Mouse (Mus musculus): Measurements from ENCODE around the gene Slc19a1. TPM values are rescaled to one million over a fixed set of nuclear protein-coding genes. Genes with fewer than 3 reads are reported as not detected.

Slc19a1 gene
- polyA plus RNA-seq, 1 experiment from 2014 or later = 48.0 TPM

DNA sequence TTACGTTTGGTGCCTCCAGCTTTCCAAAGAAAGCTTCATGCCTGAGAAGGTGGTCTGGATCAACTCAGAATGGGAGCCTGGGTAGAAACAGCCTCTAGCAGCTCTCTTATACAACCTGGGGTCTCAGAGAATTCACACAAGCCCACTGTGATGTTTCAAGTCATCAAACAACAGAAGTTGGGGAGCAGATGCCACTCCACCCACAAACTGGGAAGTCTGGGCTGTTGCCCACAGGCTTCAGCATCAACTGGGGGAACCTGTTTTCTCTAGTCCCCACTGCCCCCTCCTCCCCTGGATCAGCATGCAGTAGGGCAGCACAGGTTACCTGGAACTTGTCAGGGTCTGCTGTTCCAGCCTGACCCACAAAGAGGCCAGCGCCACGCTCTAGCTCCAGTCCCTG is 63.6 kb downstream of the Slc19a1 start:
- Histone ChIP-seq H3K4me1 (replicated peaks; ENCODE audit: insufficient read depth, low read length) (peaks cover 7% of the 10 kb centered on the region; the same call in 1 of the 2 replicates), H3K9ac (ENCODE audit: low read depth, low read length) (no peak overlapping the region), H3K9me3 (replicated peaks; ENCODE audit: low read length) (no peaks in the 10 kb centered on the region), H3K4me3 (replicated peaks; ENCODE audit: low read depth, low read length) (no peak overlapping the region), H3K36me3 (ENCODE audit: insufficient read depth, low read length) (0 out of 2 replicates have a peak, but pooled peaks cover 10% of the 10 kb centered on the region), H3K4me2 (ENCODE audit: low read length) (no peak overlapping the region), H3K27ac (no peak overlapping the region), H3K27me3 (ENCODE audit: insufficient read depth, low read length) (no peaks in the 10 kb centered on the region)
- WGBS = 94% methylated on average over 3 of the region's 3 CpGs
- DNase-seq (ENCODE audit: low spot score) (no peak), ATAC-seq (replicated peaks; ENCODE audit: low FRiP score, low read depth) (no peak)
- TF ChIP-seq CTCF (IDR thresholded peaks at IDR 0.05; ENCODE audit: low read depth) = no peak

DNA sequence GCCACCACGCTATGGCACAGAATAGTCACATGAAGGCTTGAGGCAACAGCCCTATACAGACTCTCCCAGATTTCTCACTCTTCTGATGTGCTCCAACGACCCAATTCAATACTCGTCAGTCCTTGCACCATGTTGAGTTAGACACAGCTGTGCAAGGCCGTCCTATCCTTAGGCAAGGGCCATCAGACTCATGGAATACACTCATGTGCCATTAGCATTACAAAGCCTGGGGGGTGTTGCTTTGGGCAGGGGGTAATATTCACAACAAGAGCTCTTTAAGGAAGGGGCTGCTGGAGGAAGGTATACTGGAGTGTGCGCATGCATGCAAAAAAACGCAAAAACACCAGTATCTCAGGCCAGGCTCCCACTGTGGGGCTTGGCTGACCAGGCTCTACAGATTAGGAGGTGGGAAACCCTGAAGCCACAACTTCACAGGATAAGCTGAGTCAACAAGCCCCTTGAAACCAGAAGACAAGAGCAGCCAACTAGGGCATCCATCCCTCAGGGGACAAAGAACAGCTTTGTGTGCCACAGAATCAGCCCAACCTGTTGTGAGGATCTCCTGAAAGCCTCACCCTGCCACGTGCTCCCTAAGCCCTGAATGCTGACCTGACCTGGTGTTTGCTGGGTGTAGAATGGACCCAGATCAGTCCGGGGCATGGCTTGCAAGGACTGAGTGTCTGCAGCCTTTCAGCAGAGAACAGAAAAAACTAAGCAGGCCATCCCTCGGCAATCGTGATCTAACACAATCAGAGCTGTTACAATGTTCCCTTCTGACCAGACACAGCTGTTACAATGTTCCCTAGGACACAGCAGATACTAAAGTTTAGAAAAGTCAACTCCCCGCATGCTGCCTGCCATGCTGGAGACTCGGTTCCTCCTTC is 65.2 kb downstream of the Slc19a1 start:
- H3K9ac ChIP-seq (ENCODE audit: low read depth, low read length) = no peak overlapping the region
- 0 out of 2 replicates have a peak, but pooled peaks cover 10% of the 10 kb centered on the region for H3K36me3 ChIP-seq (ENCODE audit: insufficient read depth, low read length)
- no peak overlapping the region for H3K4me3 ChIP-seq (replicated peaks; ENCODE audit: low read depth, low read length)
- peak overlapping the region; percentile 25; the same call in 1 of the 2 replicates for H3K27ac ChIP-seq
- ATAC-seq (replicated peaks; ENCODE audit: low FRiP score, low read depth) (no peak), DNase-seq (ENCODE audit: low spot score) (no peak)
- WGBS = 63% methylated on average over 12 of the region's 12 CpGs
- H3K27me3 ChIP-seq (ENCODE audit: insufficient read depth, low read length) = no peaks in the 10 kb centered on the region
- TF ChIP-seq CTCF (IDR thresholded peaks at IDR 0.05; ENCODE audit: low read depth) = no peak
- peaks cover 7% of the 10 kb centered on the region; the same call in 1 of the 2 replicates for H3K4me1 ChIP-seq (replicated peaks; ENCODE audit: insufficient read depth, low read length)
- no peak overlapping the region for H3K4me2 ChIP-seq (ENCODE audit: low read length)
- no peaks in the 10 kb centered on the region for H3K9me3 ChIP-seq (replicated peaks; ENCODE audit: low read length)

DNA sequence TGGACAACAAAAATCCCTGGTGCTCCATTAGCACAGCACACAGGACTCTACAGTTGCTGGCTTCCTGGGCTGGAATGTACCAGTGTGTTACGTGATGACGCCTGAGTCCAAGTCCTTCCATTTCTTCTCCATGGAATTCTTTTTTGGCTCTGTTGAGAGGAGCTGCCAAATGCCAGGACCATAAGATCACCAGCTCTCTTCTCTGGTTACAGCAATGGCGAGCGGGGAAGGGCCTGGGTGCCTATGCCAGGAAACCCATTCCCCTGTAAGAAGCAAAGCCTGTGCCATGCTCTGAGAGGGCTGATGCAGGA is 65.8 kb downstream of the Slc19a1 start:
- no peak overlapping the region for H3K9ac ChIP-seq (ENCODE audit: low read depth, low read length)

DNA sequence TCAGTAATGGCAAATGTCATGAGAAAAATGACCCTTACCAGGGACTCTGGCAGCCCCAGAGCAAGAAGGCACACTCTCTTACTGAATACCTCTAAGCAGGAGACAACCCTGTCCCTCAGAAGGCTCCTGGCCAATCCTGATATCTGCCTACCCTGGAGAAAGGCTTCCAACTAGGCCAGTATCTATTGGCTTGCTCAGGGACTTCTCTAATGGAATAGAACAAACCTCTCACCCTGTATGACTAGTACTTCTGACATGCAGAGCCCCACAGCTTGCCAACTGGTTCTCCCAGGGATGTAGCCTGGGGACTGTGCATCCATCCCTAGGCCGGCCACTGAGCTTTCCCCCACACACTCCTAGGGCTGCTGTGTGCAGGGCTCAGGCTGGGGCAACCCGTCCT is 66.6 kb downstream of the Slc19a1 start:
- Histone ChIP-seq H3K9me3 (replicated peaks; ENCODE audit: low read length) (no peaks in the 10 kb centered on the region), H3K4me3 (replicated peaks; ENCODE audit: low read depth, low read length) (no peak overlapping the region), H3K4me2 (ENCODE audit: low read length) (no peak overlapping the region), H3K4me1 (replicated peaks; ENCODE audit: insufficient read depth, low read length) (peaks cover 7% of the 10 kb centered on the region; the same call in 1 of the 2 replicates), H3K36me3 (ENCODE audit: insufficient read depth, low read length) (0 out of 2 replicates have a peak, but pooled peaks cover 10% of the 10 kb centered on the region), H3K27ac (no peak overlapping the region), H3K27me3 (ENCODE audit: insufficient read depth, low read length) (no peaks in the 10 kb centered on the region), H3K9ac (ENCODE audit: low read depth, low read length) (no peak overlapping the region)
- WGBS = 87% methylated on average over 2 of the region's 2 CpGs
- no peak for ATAC-seq (replicated peaks; ENCODE audit: low FRiP score, low read depth)
- no peak for TF ChIP-seq CTCF (IDR thresholded peaks at IDR 0.05; ENCODE audit: low read depth)
- no peak for DNase-seq (ENCODE audit: low spot score)

More for the DNA sequence above, 65.8 kb downstream of the Slc19a1 start:
- Histone ChIP-seq H3K9me3 (replicated peaks; ENCODE audit: low read length) (no peaks in the 10 kb centered on the region), H3K4me3 (replicated peaks; ENCODE audit: low read depth, low read length) (no peak overlapping the region), H3K4me2 (ENCODE audit: low read length) (no peak overlapping the region), H3K4me1 (replicated peaks; ENCODE audit: insufficient read depth, low read length) (peaks cover 7% of the 10 kb centered on the region; the same call in 1 of the 2 replicates), H3K27me3 (ENCODE audit: insufficient read depth, low read length) (no peaks in the 10 kb centered on the region), H3K36me3 (ENCODE audit: insufficient read depth, low read length) (0 out of 2 replicates have a peak, but pooled peaks cover 10% of the 10 kb centered on the region), H3K27ac (0 out of 2 replicates have a peak overlapping the region, but pooled peaks have one; percentile 25)
- WGBS = 77% methylated on average over 4 of the region's 4 CpGs
- TF ChIP-seq CTCF (IDR thresholded peaks at IDR 0.05; ENCODE audit: low read depth) = no peak
- no peak for DNase-seq (ENCODE audit: low spot score)
- ATAC-seq (replicated peaks; ENCODE audit: low FRiP score, low read depth) = no peak

DNA sequence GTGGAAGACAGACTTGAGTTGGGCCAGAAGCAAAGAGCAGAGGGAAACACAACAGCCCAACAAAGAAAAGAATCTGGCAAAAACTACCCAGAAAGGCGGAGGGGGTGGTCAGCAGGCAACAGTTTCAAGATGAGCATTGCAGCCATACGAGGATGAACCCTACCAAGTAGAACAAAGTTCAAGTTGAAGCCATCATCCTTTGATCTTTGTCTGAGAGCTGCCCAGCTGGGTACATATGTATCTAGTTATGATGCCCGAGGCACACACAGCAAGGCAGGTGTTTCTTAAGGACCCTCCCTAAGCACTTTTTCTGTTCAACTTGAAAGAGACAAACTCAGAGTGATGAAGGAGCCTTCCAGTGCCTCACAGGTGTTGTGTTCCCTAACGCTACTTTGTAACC is 67.7 kb downstream of the Slc19a1 start:
- WGBS = 86% methylated on average over 4 of the region's 4 CpGs

DNA sequence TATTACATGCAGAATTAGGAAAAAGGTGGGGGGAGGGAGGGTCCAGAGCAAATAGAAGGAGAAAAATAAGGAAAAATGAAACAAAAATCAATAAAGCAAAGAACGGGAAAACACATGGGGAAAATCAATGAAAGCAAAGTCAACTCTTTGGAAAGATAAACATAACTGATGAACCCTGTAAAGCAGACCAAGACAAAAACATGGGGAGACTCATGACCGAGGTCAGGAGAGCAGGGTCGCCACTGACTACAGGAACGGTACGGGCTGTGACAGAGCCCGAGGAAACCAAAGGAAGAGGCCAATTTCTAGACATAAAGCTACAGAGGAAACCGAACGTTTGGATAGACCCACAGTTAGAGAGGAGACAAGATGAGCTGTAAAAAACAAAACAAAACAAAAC is 71.6 kb downstream of the Slc19a1 start:
- ATAC-seq (replicated peaks; ENCODE audit: low FRiP score, low read depth) (no peak), DNase-seq (ENCODE audit: low spot score) (no peak)
- Histone ChIP-seq H3K4me1 (replicated peaks; ENCODE audit: insufficient read depth, low read length) (no peaks in the 10 kb centered on the region; the same call in 1 of the 2 replicates), H3K27ac (no peak overlapping the region), H3K9me3 (replicated peaks; ENCODE audit: low read length) (no peaks in the 10 kb centered on the region), H3K36me3 (ENCODE audit: insufficient read depth, low read length) (no peaks in the 10 kb centered on the region), H3K27me3 (ENCODE audit: insufficient read depth, low read length) (no peaks in the 10 kb centered on the region), H3K4me2 (ENCODE audit: low read length) (peak overlapping the region; percentile 10; the same call in 1 of the 2 replicates), H3K9ac (ENCODE audit: low read depth, low read length) (no peak overlapping the region), H3K4me3 (replicated peaks; ENCODE audit: low read depth, low read length) (no peak overlapping the region)
- TF ChIP-seq CTCF (IDR thresholded peaks at IDR 0.05; ENCODE audit: low read depth) = no peak
- 31% methylated on average over 8 of the region's 8 CpGs for WGBS

More for the DNA sequence above, 67.7 kb downstream of the Slc19a1 start:
- Histone ChIP-seq H3K4me2 (ENCODE audit: low read length) (no peak overlapping the region), H3K36me3 (ENCODE audit: insufficient read depth, low read length) (0 out of 2 replicates have a peak, but pooled peaks cover 10% of the 10 kb centered on the region), H3K27ac (no peak overlapping the region), H3K9me3 (replicated peaks; ENCODE audit: low read length) (no peaks in the 10 kb centered on the region), H3K27me3 (ENCODE audit: insufficient read depth, low read length) (no peaks in the 10 kb centered on the region), H3K4me3 (replicated peaks; ENCODE audit: low read depth, low read length) (no peak overlapping the region), H3K9ac (ENCODE audit: low read depth, low read length) (no peak overlapping the region), H3K4me1 (replicated peaks; ENCODE audit: insufficient read depth, low read length) (peaks cover 7% of the 10 kb centered on the region; the same call in 1 of the 2 replicates)
- no peak for ATAC-seq (replicated peaks; ENCODE audit: low FRiP score, low read depth)
- DNase-seq (ENCODE audit: low spot score) = no peak
- TF ChIP-seq CTCF (IDR thresholded peaks at IDR 0.05; ENCODE audit: low read depth) = no peak
